Mouse (Mus musculus): ENCODE results near the gene Pnmal2.
"Not testable (repeated sequence)": the region's sequence is repeated elsewhere in the genome, so short reads cannot be mapped to it uniquely, and the experiment has no call there.

Gene Pnmal2

GRCm38 (mm10) chr7:16938117-16938791 lies 6.2 kb upstream of the Pnmal2 start:
- no peak; the same call in 1 of the 2 replicates for ATAC-seq (ENCODE audit: insufficient number of reproducible peaks, low FRiP score, low TSS enrichment)

- no peak for ATAC-seq (ENCODE audit: insufficient number of reproducible peaks, low FRiP score, low TSS enrichment)
Measured at GRCm38 (mm10) chr7:16940292-16940691, 4.2 kb upstream of the Pnmal2 start.

GRCm38 (mm10) chr7:16942861-16943260 lies 1.6 kb upstream of the Pnmal2 start:
- no peak for ATAC-seq (ENCODE audit: insufficient number of reproducible peaks, low FRiP score, low TSS enrichment)

- 0 out of 2 replicates have a peak, but pooled peaks have one; percentile 9 for ATAC-seq (ENCODE audit: insufficient number of reproducible peaks, low FRiP score, low TSS enrichment)
Measured at GRCm38 (mm10) chr7:16944808-16945315, 380 bp downstream of the Pnmal2 start.

GRCm38 (mm10) chr7:16945419-16945818 lies 937 bp downstream of the Pnmal2 start:
- no peak for ATAC-seq (ENCODE audit: insufficient number of reproducible peaks, low FRiP score, low TSS enrichment)

GRCm38 (mm10) chr7:16946441-16947348 lies 2.2 kb downstream of the Pnmal2 start:
- no peak for ATAC-seq (ENCODE audit: insufficient number of reproducible peaks, low FRiP score, low TSS enrichment)

- no peak for ATAC-seq (ENCODE audit: insufficient number of reproducible peaks, low FRiP score, low TSS enrichment)
Measured at GRCm38 (mm10) chr7:16947349-16947895, 2.9 kb downstream of the Pnmal2 start.

GRCm38 (mm10) chr7:16947959-16948361 lies 3.5 kb downstream of the Pnmal2 start:
- ATAC-seq (ENCODE audit: insufficient number of reproducible peaks, low FRiP score, low TSS enrichment): no peak

- ATAC-seq (ENCODE audit: insufficient number of reproducible peaks, low FRiP score, low TSS enrichment): no peak
Measured at GRCm38 (mm10) chr7:16948923-16949458, 4.5 kb downstream of the Pnmal2 start.

- peak; percentile 63 for ATAC-seq (ENCODE audit: insufficient number of reproducible peaks, low FRiP score, low TSS enrichment)
Measured at GRCm38 (mm10) chr7:16949908-16950841, 5.7 kb downstream of the Pnmal2 start.

GRCm38 (mm10) chr7:16950861-16951635 lies 6.6 kb downstream of the Pnmal2 start:
- ATAC-seq (ENCODE audit: insufficient number of reproducible peaks, low FRiP score, low TSS enrichment): peak; percentile 29; the same call in 1 of the 2 replicates

- not testable (repeated sequence) for ATAC-seq (ENCODE audit: insufficient number of reproducible peaks, low FRiP score, low TSS enrichment)
Measured at GRCm38 (mm10) chr7:16953776-16954175, 9.3 kb downstream of the Pnmal2 start.

- no peak for ATAC-seq (ENCODE audit: insufficient number of reproducible peaks, low FRiP score, low TSS enrichment)
Measured at GRCm38 (mm10) chr7:16955712-16956111, 11.2 kb downstream of the Pnmal2 start.

- no peak for ATAC-seq (ENCODE audit: insufficient number of reproducible peaks, low FRiP score, low TSS enrichment)
Measured at GRCm38 (mm10) chr7:16956410-16957265, 12.2 kb downstream of the Pnmal2 start.

- peak; percentile 92 for ATAC-seq (ENCODE audit: insufficient number of reproducible peaks, low FRiP score, low TSS enrichment)
Measured at GRCm38 (mm10) chr7:16959539-16960187, 15.2 kb downstream of the Pnmal2 start, which contains the start of gene Pnmal1. Gene Pnmal1 (plus strand): TSS chr7:16959679.

GRCm38 (mm10) chr7:16961678-16962077 lies 17.2 kb downstream of the Pnmal2 start:
- no peak for ATAC-seq (ENCODE audit: insufficient number of reproducible peaks, low FRiP score, low TSS enrichment)

- ATAC-seq (ENCODE audit: insufficient number of reproducible peaks, low FRiP score, low TSS enrichment): no peak
Measured at GRCm38 (mm10) chr7:16968414-16968813, 23.9 kb downstream of the Pnmal2 start.

Data from cerebellum, adult (tissue).